Mouse (Mus musculus) retina, postnatal 1 day (tissue): ENCODE results near the gene Zbtb18.

Experiments
- DNase-seq: peaks from one replicate; pipeline ENCODE4 v3.0.0-alpha.2; 2012

Gene Zbtb18

GRCm38 (mm10) chr1:177484280-177484679 is 42.1 kb downstream of the Zbtb18 start:
- no peak for DNase-seq

DNA sequence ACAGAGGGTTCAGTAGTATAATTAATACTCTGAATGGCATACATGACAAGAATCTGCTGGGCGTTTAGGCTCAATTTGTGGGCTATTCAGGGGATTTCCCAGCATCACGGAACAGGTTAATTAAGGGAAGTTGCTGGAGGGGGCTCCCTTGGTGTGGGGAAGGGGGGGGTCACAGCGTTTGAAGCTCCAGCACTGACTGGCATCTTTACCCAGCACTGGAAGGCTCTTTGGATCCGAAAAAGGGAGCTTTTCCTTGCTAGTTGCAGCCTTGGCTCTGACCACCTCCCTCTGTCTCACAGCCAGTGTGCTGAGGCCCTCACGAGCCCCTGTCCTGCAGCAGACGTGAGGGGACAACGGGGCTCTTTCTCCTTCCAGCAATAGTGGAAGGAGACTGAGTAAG is 42.5 kb downstream of the Zbtb18 start:
- DNase-seq, result peak; percentile 30

GRCm38 (mm10) chr1:177489844-177490243 is 47.7 kb downstream of the Zbtb18 start:
- DNase-seq, result no peak

- no peak for DNase-seq
Observed at GRCm38 (mm10) chr1:177490808-177491207, 48.7 kb downstream of the Zbtb18 start.

DNA sequence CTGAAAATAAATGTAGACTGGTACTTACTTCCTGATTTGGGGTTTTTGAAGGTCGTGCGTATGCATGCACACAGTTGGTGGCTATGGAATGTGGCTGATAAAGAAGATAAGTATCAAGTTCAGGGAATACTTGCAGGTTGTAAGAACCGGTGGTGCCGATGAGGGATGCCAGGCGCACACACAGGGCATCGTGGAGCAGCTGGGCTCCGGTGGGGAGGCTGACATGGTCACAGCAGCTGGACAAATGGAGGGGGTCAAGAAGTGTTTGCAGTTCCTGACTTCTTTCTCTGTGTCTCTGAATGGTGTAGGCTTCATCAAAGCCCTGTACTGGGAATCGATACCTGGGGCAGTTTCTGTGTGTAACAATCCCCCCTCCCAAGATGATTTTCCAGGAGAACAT is 49.1 kb downstream of the Zbtb18 start:
- DNase-seq, result no peak

- no peak for DNase-seq
Observed at GRCm38 (mm10) chr1:177494306-177494705, 52.2 kb downstream of the Zbtb18 start.

DNA sequence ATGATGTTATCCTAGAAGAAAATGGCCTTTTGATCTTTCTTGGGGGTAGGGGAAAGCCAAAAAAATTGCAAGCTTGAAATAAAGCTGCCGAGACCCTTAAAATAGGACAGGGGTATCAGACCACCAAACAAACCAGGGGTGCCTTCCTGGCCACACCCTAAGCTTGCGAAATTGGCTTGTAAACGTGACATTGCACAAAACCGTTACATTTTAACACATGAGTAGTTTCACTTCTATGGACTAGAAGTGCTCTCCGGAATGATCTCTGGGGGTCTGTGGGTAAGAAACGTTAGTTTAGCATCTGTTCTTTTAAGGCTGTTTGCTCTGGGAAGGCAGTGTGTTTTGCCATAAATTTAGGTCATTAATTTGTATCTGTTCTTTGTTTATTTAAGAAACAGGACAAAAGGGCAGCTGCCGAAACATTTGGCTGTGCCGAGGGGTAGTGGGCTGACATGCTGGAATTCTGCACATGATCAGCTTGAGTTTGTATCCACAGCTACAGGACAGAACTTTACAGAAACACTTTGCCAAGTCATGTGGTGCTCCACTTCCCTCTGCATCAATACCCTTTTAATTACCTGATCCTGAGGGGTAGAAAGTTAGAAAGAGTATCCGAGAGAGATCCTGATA is 52.9 kb downstream of the Zbtb18 start:
- peak; percentile 56 for DNase-seq
